Mouse (Mus musculus) midbrain, postnatal 0 days (tissue): ENCODE measurements around the gene Fam222b. TPM values are rescaled to one million over a fixed set of nuclear protein-coding genes. Genes with fewer than 3 reads are reported as not detected.

ENCODE experiments used
- ATAC-seq: fragments of 200-750 bp; cut with Nextera tagmentation; 2 replicates; pipeline ENCODE4 v1.8.0; 2017; ENCODE audit warnings: moderate number of reproducible peaks, mild to moderate bottlenecking, moderate TSS enrichment, moderate library complexity; ENCODE audit not compliant: low FRiP score
- DNase-seq: peaks from one replicate; pipeline ENCODE4 v3.0.0-alpha.2; 2015; ENCODE audit warnings: low spot score
- H3K27ac ChIP-seq: fragments of 300-500 bp; sonication (generic); 2 replicates; pipeline ENCODE4 v1.5.1; 2014; ENCODE audit warnings: low read depth, mild to moderate bottlenecking, low read length, mixed read lengths
- H3K27me3 ChIP-seq: fragments of 300-500 bp; sonication (generic); 2 replicates; pipeline ENCODE4 v1.6.1; 2014; ENCODE audit warnings: low read length, control low read depth, mixed read lengths; ENCODE audit not compliant: insufficient read depth
- H3K36me3 ChIP-seq: fragments of 300-500 bp; sonication (generic); 2 replicates; pipeline ENCODE4 v1.6.1; 2014; ENCODE audit warnings: low read length, control low read depth, mixed read lengths; ENCODE audit not compliant: insufficient read depth
- H3K4me1 ChIP-seq: fragments of 300-500 bp; sonication (generic); 2 replicates; pipeline ENCODE4 v1.6.1; 2014; ENCODE audit warnings: mild to moderate bottlenecking, control low read depth, antibody characterized with exemption, low read length, mixed read lengths; ENCODE audit not compliant: insufficient read depth
- H3K4me2 ChIP-seq: fragments of 300-500 bp; sonication (generic); 2 replicates; pipeline ENCODE4 v1.6.1; 2014; ENCODE audit warnings: low read depth, mild to moderate bottlenecking, low read length, mixed read lengths; ENCODE audit not compliant: poor library complexity, severe bottlenecking
- H3K4me3 ChIP-seq: fragments of 300-500 bp; sonication (generic); 2 replicates; pipeline ENCODE4 v1.5.1; 2014; ENCODE audit warnings: low read depth, mild to moderate bottlenecking, low read length, moderate library complexity
- H3K9ac ChIP-seq: fragments of 300-500 bp; sonication (generic); replicated peaks from 2 replicates; pipeline ENCODE4 v1.6.1; 2014; ENCODE audit warnings: mild to moderate bottlenecking, low read length, moderate library complexity, mixed read lengths; ENCODE audit not compliant: poor library complexity, severe bottlenecking
- H3K9me3 ChIP-seq: fragments of 300-500 bp; sonication (generic); 2 replicates; pipeline ENCODE4 v1.6.1; 2016; ENCODE audit warnings: low read length, control low read depth
- CTCF ChIP-seq: IDR thresholded peaks from 2 replicates; pipeline ENCODE4 v1.5.1; 2016; ENCODE audit warnings: antibody characterized with exemption, mild to moderate bottlenecking
- WGBS: fragments of 180-500 bp; shearing (Covaris S2); extraction: QIAGEN DNeasy Blood & Tissue Kit; methylation state at CpG from one replicate; pipeline ENCODE4 v1.1.7; 2014; 5-methylcytosine and 5-hydroxymethylcytosine counted together
- polyA plus RNA-seq: library from polyadenylated mRNA; unstranded; fragments of >200 nt; fragmentation: Nextera tagmentation; extraction: Ambion mirVana; gene quantifications from 2 replicates; pipeline ENCODE4 v1.2.1, GENCODE M21; 2015
- total RNA-seq: library from RNA; depleted of rRNA; stranded (reverse); fragments of >200 nt; gene quantifications from 2 replicates; pipeline ENCODE4 v1.2.3, GENCODE M21; 2014

The Fam222b gene
- total and polyA plus RNA-seq, 2 experiments from 2014 or later: 29.1 to 34.5 TPM

- Histone ChIP-seq H3K9me3 (no peaks in the 10 kb centered on the region), H3K27me3 (no peaks in the 10 kb centered on the region), H3K4me3 (no peak overlapping the region), H3K9ac (no peak overlapping the region), H3K36me3 (no peaks in the 10 kb centered on the region), H3K4me1 (peaks cover 11% of the 10 kb centered on the region), H3K27ac (no peak overlapping the region), H3K4me2 (no peak overlapping the region)
- no peak for TF ChIP-seq CTCF
- no peak for ATAC-seq
- WGBS: 44% methylated on average over 2 of the region's 2 CpGs
- DNase-seq: peak; percentile 51
These were observed 19.2 kb downstream of the Fam222b start for GRCm38 (mm10) chr11:78113616-78114015.

DNA sequence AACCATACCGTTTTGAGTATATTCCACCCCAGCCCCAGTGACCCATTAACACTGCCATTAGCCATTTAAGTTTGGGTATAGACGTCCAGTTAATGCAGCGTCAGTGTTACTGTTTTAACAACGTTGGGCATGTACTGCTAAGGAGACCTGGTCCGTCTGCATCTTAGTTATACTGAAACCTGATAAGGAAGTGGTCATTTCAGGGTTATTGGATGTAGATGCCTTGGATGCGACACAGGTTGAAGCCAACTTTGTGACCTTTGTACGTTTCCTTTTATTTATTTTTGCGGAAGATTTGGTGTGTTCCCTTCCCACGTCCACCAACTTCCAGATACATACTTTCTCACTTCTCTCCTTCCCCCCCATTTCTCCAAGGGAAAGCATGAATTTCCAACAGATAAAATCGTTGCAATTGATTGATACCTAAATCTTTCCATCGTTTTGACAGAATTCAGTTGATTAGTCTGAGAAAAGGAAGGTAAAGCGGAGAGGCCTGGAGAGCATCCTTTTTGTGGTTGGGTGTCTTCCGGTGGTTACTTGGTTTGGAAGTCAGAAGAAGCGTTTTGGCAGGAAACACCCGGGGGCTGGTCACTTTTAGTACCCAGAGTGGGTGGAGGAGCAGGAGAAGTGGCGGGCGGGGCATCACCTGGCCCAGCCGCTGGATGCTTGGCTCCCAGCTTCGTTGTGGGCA lies 20.4 kb downstream of the Fam222b start:
- H3K4me1 ChIP-seq: peaks cover 12% of the 10 kb centered on the region
- WGBS: 7% methylated on average over 19 of the region's 19 CpGs

GRCm38 (mm10) chr11:78115367-78116145 lies 21.1 kb downstream of the Fam222b start:
- Histone ChIP-seq H3K27ac (peak overlapping the region; percentile 87), H3K4me2 (peak overlapping the region; percentile 68), H3K36me3 (no peaks in the 10 kb centered on the region), H3K4me3 (peak overlapping the region; percentile 81), H3K9ac (peak overlapping the region; percentile 79), H3K4me1 (peaks cover 12% of the 10 kb centered on the region), H3K27me3 (no peaks in the 10 kb centered on the region), H3K9me3 (no peaks in the 10 kb centered on the region)
- ATAC-seq (peak; percentile 100), DNase-seq (peak; percentile 97)
- TF ChIP-seq CTCF: no peak
- WGBS: 2% methylated on average over 37 of the region's 37 CpGs

More for the DNA sequence above, 20.4 kb downstream of the Fam222b start:
- H3K9ac ChIP-seq: peak overlapping the region; percentile 79
- DNase-seq: no peak
- no peak for TF ChIP-seq CTCF
- H3K4me2 ChIP-seq: peak overlapping the region; percentile 68
- H3K9me3 ChIP-seq: no peaks in the 10 kb centered on the region
- ATAC-seq: no peak
- H3K36me3 ChIP-seq: no peaks in the 10 kb centered on the region
- no peaks in the 10 kb centered on the region for H3K27me3 ChIP-seq
- H3K4me3 ChIP-seq: peak overlapping the region; percentile 81
- H3K27ac ChIP-seq: peak overlapping the region; percentile 87

GRCm38 (mm10) chr11:78116146-78116410 lies 21.6 kb downstream of the Fam222b start:
- no peaks in the 10 kb centered on the region for H3K9me3 ChIP-seq
- ATAC-seq (no peak), DNase-seq (no peak)
- H3K4me2 ChIP-seq: peak overlapping the region; percentile 68
- peak overlapping the region; percentile 81 for H3K4me3 ChIP-seq
- TF ChIP-seq CTCF: no peak
- no peaks in the 10 kb centered on the region for H3K36me3 ChIP-seq
- no peaks in the 10 kb centered on the region for H3K27me3 ChIP-seq
- 4% methylated on average over 5 of the region's 5 CpGs for WGBS
- peak overlapping the region; percentile 87 for H3K27ac ChIP-seq
- H3K9ac ChIP-seq: peak overlapping the region; percentile 79
- H3K4me1 ChIP-seq: peaks cover 12% of the 10 kb centered on the region

DNA sequence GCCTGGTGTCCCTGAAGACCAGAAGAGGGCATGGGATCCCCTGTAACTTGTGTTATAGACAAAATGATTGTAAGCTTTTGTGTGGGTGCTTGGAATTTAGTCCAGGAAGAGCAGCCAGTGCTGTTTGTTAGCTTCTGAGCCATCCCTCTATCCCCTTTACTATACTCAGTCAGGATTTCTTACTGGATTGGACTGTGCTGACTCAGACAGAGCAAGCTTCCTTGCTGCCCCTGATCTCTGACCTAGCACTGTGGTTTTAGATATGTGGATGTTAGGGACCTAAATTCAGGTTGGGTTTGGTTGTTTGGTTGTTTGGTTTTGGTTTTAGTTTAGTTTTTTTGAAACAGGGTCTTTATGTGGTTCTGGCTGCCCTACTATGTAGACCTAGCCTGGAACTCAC lies 24.0 kb downstream of the Fam222b start:
- Histone ChIP-seq H3K4me1 (peaks cover 12% of the 10 kb centered on the region), H3K9me3 (no peaks in the 10 kb centered on the region), H3K9ac (no peak overlapping the region), H3K27me3 (no peaks in the 10 kb centered on the region), H3K4me3 (no peak overlapping the region), H3K27ac (no peak overlapping the region), H3K4me2 (no peak overlapping the region), H3K36me3 (no peaks in the 10 kb centered on the region)
- DNase-seq (no peak), ATAC-seq (no peak)
- TF ChIP-seq CTCF: no peak

DNA sequence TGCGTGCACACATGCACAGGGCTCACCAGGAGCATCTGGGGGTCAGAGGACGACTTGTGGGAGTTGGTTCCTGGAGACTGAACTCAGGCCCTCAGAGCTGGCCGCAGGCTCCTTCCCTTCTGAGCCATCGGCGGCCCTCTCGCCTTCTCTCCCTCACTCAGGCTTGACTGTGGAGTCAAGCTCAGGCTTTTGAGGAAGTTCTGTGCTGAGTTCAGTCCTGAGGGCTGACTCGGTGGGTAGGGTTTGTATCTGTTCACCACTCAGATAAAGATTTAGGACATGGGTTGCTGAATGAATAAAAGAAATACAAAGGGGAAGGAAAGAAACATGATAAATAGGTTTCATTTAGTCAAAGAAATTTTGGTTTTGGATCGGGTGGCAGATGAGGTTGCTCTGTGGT lies 25.4 kb downstream of the Fam222b start:
- Histone ChIP-seq H3K4me1 (peaks cover 7% of the 10 kb centered on the region), H3K9me3 (no peaks in the 10 kb centered on the region), H3K27me3 (no peaks in the 10 kb centered on the region), H3K9ac (no peak overlapping the region), H3K27ac (no peak overlapping the region), H3K36me3 (no peaks in the 10 kb centered on the region), H3K4me2 (no peak overlapping the region), H3K4me3 (no peak overlapping the region)
- no peak for DNase-seq
- WGBS: 82% methylated on average over 8 of the region's 8 CpGs
- TF ChIP-seq CTCF: no peak
- ATAC-seq: no peak
